Mouse (Mus musculus) kidney, adult 2 months (tissue): ENCODE results near the gene St6gal1. TPM values are rescaled to one million over a fixed set of nuclear protein-coding genes. Genes with fewer than 3 reads are reported as not detected.

Experiments
- DNase-seq: peaks from one replicate; pipeline ENCODE4 v3.0.0; 2021
- H3K27ac ChIP-seq: fragments of 200-500 bp; 2 replicates; pipeline ENCODE4 v1.5.1; 2012; ENCODE audit warnings: low read depth, low read length, control low read depth, inconsistent platforms; ENCODE audit not compliant: insufficient read depth
- H3K27me3 ChIP-seq: fragments of 200-500 bp; replicated peaks from 2 replicates; pipeline ENCODE4 v1.6.1; 2012; ENCODE audit warnings: mild to moderate bottlenecking, moderate library complexity, low read length, inconsistent platforms; ENCODE audit not compliant: control insufficient read depth, insufficient read depth
- H3K36me3 ChIP-seq: fragments of 200-500 bp; 2 replicates; pipeline ENCODE4 v1.6.1; 2012; ENCODE audit warnings: mild to moderate bottlenecking, moderate library complexity, low read length, inconsistent platforms; ENCODE audit not compliant: control insufficient read depth, insufficient read depth
- H3K4me1 ChIP-seq: fragments of 200-500 bp; 2 replicates; pipeline ENCODE4 v1.6.1; 2011; ENCODE audit warnings: low read length; ENCODE audit not compliant: control insufficient read depth, insufficient read depth
- H3K4me3 ChIP-seq: fragments of 200-500 bp; 2 replicates; pipeline ENCODE4 v1.5.1; 2011; ENCODE audit warnings: mild to moderate bottlenecking, low read depth, low read length, control low read depth; ENCODE audit not compliant: insufficient read depth
- CTCF ChIP-seq: fragments of 200-500 bp; conservative IDR thresholded peaks from 2 replicates; pipeline ENCODE4 v1.5.1; 2011; ENCODE audit warnings: low read depth, mild to moderate bottlenecking, control low read depth, low read length, moderate library complexity, mixed read lengths; ENCODE audit not compliant: insufficient read depth, insufficient read length
- POLR2A ChIP-seq: fragments of 200-500 bp; IDR thresholded peaks from one replicate; pipeline ENCODE4 v1.6.1; 2011; ENCODE audit warnings: low read depth, low read length, control low read depth
- WGBS: fragments of 180-500 bp; shearing (Covaris S2); methylation state at CpG from one replicate; pipeline ENCODE4 v1.1.7; 2018; 5-methylcytosine and 5-hydroxymethylcytosine counted together
- polyA plus RNA-seq: library from polyadenylated mRNA; depleted of rRNA; stranded (reverse); fragments of >200 nt; gene quantifications from 2 replicates; pipeline ENCODE4 v1.2.3, GENCODE M21; 2012

Gene St6gal1
- polyA plus RNA-seq, 1 experiment: 10.1 TPM

DNA sequence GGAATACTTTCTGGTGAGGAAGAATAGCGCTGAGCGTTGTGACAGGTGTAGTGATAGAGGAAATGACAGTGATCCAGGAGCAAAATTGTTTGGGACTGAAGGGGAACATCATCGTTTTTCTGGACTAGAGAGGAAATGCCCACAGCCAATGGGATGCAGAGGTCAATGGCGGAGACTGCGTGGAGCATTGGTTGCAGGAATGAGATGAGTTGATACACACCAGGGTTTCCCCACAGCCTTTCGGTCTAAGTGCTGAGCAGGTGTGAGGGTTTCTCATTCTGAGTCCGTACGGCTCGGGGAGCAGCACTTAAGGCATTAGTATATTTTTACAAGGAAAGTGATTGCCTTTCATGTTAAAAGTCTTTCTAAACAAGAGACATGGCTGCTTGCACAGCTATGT, 88.1 kb downstream of the St6gal1 start:
- Histone ChIP-seq H3K36me3 (no peaks in the 10 kb centered on the region), H3K4me1 (peaks cover 3% of the 10 kb centered on the region; the same call in 1 of the 2 replicates), H3K27me3 (no peaks in the 10 kb centered on the region), H3K27ac (no peak overlapping the region), H3K4me3 (no peak overlapping the region)
- WGBS: 96% methylated on average over 9 of the region's 9 CpGs
- no peak for DNase-seq
- no peak for TF ChIP-seq POLR2A
- no peak for TF ChIP-seq CTCF

DNA sequence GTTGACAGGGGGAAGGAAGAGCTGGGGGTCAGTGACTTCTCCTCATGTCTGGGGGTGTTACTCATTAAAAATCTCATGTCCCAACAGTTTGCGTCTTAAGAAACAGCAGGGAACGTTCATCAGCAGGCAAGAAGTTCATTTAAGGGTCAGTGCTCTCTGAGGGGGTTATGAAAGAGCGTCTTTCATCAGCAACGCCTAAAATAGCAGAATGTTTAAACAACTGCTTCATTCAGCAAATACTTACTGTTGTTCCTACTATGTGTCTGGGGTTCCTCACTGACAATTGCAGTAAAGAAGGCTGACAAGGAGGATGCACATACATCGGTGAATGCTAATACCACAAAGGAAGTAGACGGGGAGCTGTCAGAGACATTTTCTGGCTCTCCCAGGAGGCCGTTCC, 90.2 kb downstream of the St6gal1 start:
- peak; percentile 45 for DNase-seq
- Histone ChIP-seq H3K4me1 (peaks cover 4% of the 10 kb centered on the region; the same call in 1 of the 2 replicates), H3K36me3 (no peaks in the 10 kb centered on the region; the same call in 1 of the 2 replicates), H3K27me3 (no peaks in the 10 kb centered on the region), H3K27ac (no peak overlapping the region), H3K4me3 (no peak overlapping the region)
- WGBS: 44% methylated on average over 7 of the region's 7 CpGs
- TF ChIP-seq CTCF: no peak
- TF ChIP-seq POLR2A: no peak

- 49% methylated on average over 7 of the region's 7 CpGs for WGBS
- TF ChIP-seq CTCF (no peak), POLR2A (no peak)
- Histone ChIP-seq H3K4me1 (peaks cover 4% of the 10 kb centered on the region; the same call in 1 of the 2 replicates), H3K27me3 (no peaks in the 10 kb centered on the region), H3K36me3 (no peaks in the 10 kb centered on the region; the same call in 1 of the 2 replicates), H3K27ac (no peak overlapping the region), H3K4me3 (no peak overlapping the region)
- no peak for DNase-seq
These were observed 93.0 kb downstream of the St6gal1 start for GRCm38 (mm10) chr16:23317411-23318047.

DNA sequence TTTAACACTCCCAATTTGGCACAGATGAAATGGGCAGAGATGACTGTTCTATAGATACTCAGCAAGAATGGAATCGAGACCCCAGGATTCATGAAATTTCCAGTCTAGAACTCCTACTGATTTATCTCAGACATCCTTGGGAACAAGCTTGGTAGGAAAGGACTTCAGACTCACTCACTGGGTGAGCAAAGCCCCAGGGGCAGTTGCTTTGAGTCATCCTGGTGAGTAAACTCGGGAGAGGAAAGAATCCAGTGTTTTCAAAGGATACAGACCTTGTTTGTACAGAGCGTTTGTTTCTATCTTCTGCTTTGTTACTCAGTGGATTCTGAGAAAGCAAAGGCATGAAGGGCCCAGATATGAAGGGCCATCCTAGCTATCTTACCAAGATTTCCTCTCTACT, 95.5 kb downstream of the St6gal1 start:
- Histone ChIP-seq H3K36me3 (no peaks in the 10 kb centered on the region; the same call in 1 of the 2 replicates), H3K27me3 (no peaks in the 10 kb centered on the region), H3K4me1 (peaks cover 8% of the 10 kb centered on the region; the same call in 1 of the 2 replicates), H3K27ac (no peak overlapping the region), H3K4me3 (no peak overlapping the region)
- 81% methylated on average over 3 of the region's 3 CpGs for WGBS
- no peak for DNase-seq
- TF ChIP-seq CTCF (no peak), POLR2A (no peak)

GRCm38 (mm10) chr16:23320579-23320978, 96.0 kb downstream of the St6gal1 start:
- Histone ChIP-seq H3K4me3 (no peak overlapping the region), H3K27me3 (no peaks in the 10 kb centered on the region), H3K36me3 (no peaks in the 10 kb centered on the region; the same call in 1 of the 2 replicates), H3K4me1 (peaks cover 8% of the 10 kb centered on the region; the same call in 1 of the 2 replicates), H3K27ac (no peak overlapping the region)
- WGBS: 75% methylated on average over 6 of the region's 6 CpGs
- DNase-seq: no peak
- TF ChIP-seq CTCF: no peak
- TF ChIP-seq POLR2A: no peak

DNA sequence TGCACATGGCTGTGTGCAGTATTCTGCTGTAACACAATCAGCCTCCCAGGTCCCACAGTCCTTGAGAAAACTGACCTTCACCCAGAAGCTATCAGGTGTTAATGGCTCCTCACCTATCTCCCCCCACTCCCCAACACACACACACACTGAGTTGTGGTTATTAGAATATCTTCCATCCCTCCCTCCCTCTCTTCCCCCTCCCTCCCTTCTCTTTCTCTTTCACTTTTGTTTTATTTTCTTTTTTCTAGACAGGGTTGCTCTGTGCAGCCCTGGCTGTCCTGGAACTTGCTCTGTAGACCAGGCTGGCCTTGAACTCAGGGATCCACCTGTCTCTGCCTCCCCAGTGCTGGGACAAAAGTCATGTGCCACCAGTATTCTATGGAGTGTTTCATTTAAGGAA, 97.9 kb downstream of the St6gal1 start:
- peaks cover 6% of the 10 kb centered on the region; the same call in 1 of the 2 replicates for H3K4me1 ChIP-seq
- no peak overlapping the region for H3K4me3 ChIP-seq
- H3K36me3 ChIP-seq: no peaks in the 10 kb centered on the region; the same call in 1 of the 2 replicates
- TF ChIP-seq POLR2A: no peak
- no peak for TF ChIP-seq CTCF
- H3K27ac ChIP-seq: no peak overlapping the region
- H3K27me3 ChIP-seq: no peaks in the 10 kb centered on the region
- no peak for DNase-seq

DNA sequence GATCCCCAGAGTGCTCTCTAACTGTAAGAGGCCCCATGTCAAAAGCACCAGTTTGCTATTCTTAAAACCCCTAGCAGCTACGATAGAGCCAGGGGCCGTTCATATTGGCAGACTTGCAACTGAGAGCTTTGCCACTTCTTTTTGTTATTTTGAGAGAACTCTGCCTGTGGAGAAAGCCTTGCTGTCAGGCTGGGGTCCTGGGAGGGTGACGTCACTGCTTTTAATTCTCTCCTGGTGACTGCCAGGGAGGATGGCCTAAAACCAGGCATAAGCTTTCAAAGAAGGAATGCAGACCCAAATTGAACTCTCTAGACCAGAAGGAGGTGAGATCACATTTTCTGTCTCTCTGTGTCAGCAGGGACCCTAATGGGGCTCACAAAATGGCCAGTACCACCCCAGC, 99.4 kb downstream of the St6gal1 start:
- DNase-seq: no peak
- TF ChIP-seq POLR2A: no peak
- no peak for TF ChIP-seq CTCF
- 0 out of 2 replicates have a peak, but pooled peaks cover 3% of the 10 kb centered on the region for H3K4me1 ChIP-seq
- H3K27me3 ChIP-seq: no peaks in the 10 kb centered on the region
- H3K36me3 ChIP-seq: no peaks in the 10 kb centered on the region
- WGBS: 84% methylated on average over 3 of the region's 3 CpGs
- H3K4me3 ChIP-seq: no peak overlapping the region
- H3K27ac ChIP-seq: no peak overlapping the region
